Mouse (Mus musculus) ovary, postnatal 10 days (tissue): Measurements from ENCODE around the gene Ap2a1.

Experiments used
- DNase-seq: peaks from one replicate; pipeline ENCODE4 v3.0.0; 2022; ENCODE audit warnings: low spot score

The Ap2a1 gene

GRCm38 (mm10) chr7:44953561-44953960 lies 24.3 kb upstream of the Ap2a1 start:
- DNase-seq, result no peak

GRCm38 (mm10) chr7:44952611-44953306 lies 23.5 kb upstream of the Ap2a1 start:
- DNase-seq, result peak; percentile 74

GRCm38 (mm10) chr7:44951960-44952359 lies 22.7 kb upstream of the Ap2a1 start:
- DNase-seq, result no peak

- DNase-seq, result no peak
Observed at GRCm38 (mm10) chr7:44949922-44950321, 20.6 kb upstream of the Ap2a1 start.

- DNase-seq, result no peak
Observed at GRCm38 (mm10) chr7:44942904-44943303, 13.6 kb upstream of the Ap2a1 start, which contains the start of gene Tsks. Gene Tsks, plus strand, starts transcription at chr7:44943204.

- no peak for DNase-seq
Observed at GRCm38 (mm10) chr7:44938680-44939079, 9.4 kb upstream of the Ap2a1 start.

- DNase-seq, result no peak
Observed at GRCm38 (mm10) chr7:44928570-44928969, 726 bp downstream of the Ap2a1 start.

- DNase-seq, result no peak
Observed at GRCm38 (mm10) chr7:44925468-44925867, 3.8 kb downstream of the Ap2a1 start.

- DNase-seq, result no peak
Observed at GRCm38 (mm10) chr7:44922530-44922929, 6.8 kb downstream of the Ap2a1 start.

- DNase-seq, result no peak
Observed at GRCm38 (mm10) chr7:44919127-44919526, 10.2 kb downstream of the Ap2a1 start.

- no peak for DNase-seq
Observed at GRCm38 (mm10) chr7:44918219-44918618, 11.1 kb downstream of the Ap2a1 start.

- DNase-seq, result no peak
Observed at GRCm38 (mm10) chr7:44916881-44917280, 12.4 kb downstream of the Ap2a1 start.

GRCm38 (mm10) chr7:44916191-44916590 lies 13.1 kb downstream of the Ap2a1 start:
- DNase-seq, result no peak

GRCm38 (mm10) chr7:44915314-44915713 lies 14.0 kb downstream of the Ap2a1 start:
- DNase-seq, result no peak

- DNase-seq, result no peak
Observed at GRCm38 (mm10) chr7:44914396-44914795, 14.9 kb downstream of the Ap2a1 start.

- DNase-seq, result no peak
Observed at GRCm38 (mm10) chr7:44908706-44909476, 20.4 kb downstream of the Ap2a1 start.

GRCm38 (mm10) chr7:44905430-44905829 lies 23.9 kb downstream of the Ap2a1 start:
- DNase-seq, result no peak

- DNase-seq, result no peak
Observed at GRCm38 (mm10) chr7:44901230-44901722, 28.0 kb downstream of the Ap2a1 start.

- DNase-seq, result no peak
Observed at GRCm38 (mm10) chr7:44900632-44901031, 28.7 kb downstream of the Ap2a1 start.

GRCm38 (mm10) chr7:44898607-44899006 lies 30.7 kb downstream of the Ap2a1 start:
- no peak for DNase-seq

GRCm38 (mm10) chr7:44896499-44896898 lies 32.8 kb downstream of the Ap2a1 start:
- no peak for DNase-seq

GRCm38 (mm10) chr7:44895593-44896434 lies 33.5 kb downstream of the Ap2a1 start, which contains the start of gene Fuz:
Gene Fuz, plus strand, starts transcription at chr7:44896079.
- DNase-seq, result peak; percentile 75
